Mouse (Mus musculus) liver, postnatal 0 days (tissue): ENCODE results near the gene 4930447C04Rik. TPM values are rescaled to one million over a fixed set of nuclear protein-coding genes. Genes with fewer than 3 reads are reported as not detected.

Experiments
- ATAC-seq: fragments of 200-750 bp; cut with Nextera tagmentation; 2 replicates; pipeline ENCODE4 v1.8.0; 2017; ENCODE audit warnings: mild to moderate bottlenecking, moderate library complexity
- DNase-seq: peaks from one replicate; pipeline ENCODE4 v3.0.0-alpha.2; 2016
- H3K27ac ChIP-seq: fragments of 300-500 bp; sonication (generic); 2 replicates; pipeline ENCODE4 v1.5.1; 2014; ENCODE audit warnings: antibody characterized with exemption, moderate library complexity, mild to moderate bottlenecking, low read depth
- H3K27me3 ChIP-seq: fragments of 300-500 bp; sonication (generic); 2 replicates; pipeline ENCODE4 v1.6.1; 2014; ENCODE audit warnings: low read length, control low read depth, mixed read lengths; ENCODE audit not compliant: insufficient read depth
- H3K36me3 ChIP-seq: fragments of 300-500 bp; sonication (generic); replicated peaks from 2 replicates; pipeline ENCODE4 v1.6.1; 2014; ENCODE audit warnings: mild to moderate bottlenecking, control low read depth, low read length, moderate library complexity, mixed read lengths; ENCODE audit not compliant: insufficient read depth
- H3K4me1 ChIP-seq: fragments of 300-500 bp; sonication (generic); 2 replicates; pipeline ENCODE4 v1.6.1; 2014; ENCODE audit warnings: antibody characterized with exemption, mild to moderate bottlenecking, control low read depth; ENCODE audit not compliant: insufficient read depth
- H3K4me2 ChIP-seq: fragments of 300-500 bp; sonication (generic); 2 replicates; pipeline ENCODE4 v1.6.1; 2014; ENCODE audit warnings: low read depth, mild to moderate bottlenecking, low read length, moderate library complexity, mixed read lengths
- H3K4me3 ChIP-seq: fragments of 300-500 bp; sonication (generic); 2 replicates; pipeline ENCODE4 v1.5.1; 2014; ENCODE audit warnings: low read depth, low read length
- H3K9ac ChIP-seq: fragments of 300-500 bp; sonication (generic); replicated peaks from 2 replicates; pipeline ENCODE4 v1.6.1; 2014; ENCODE audit warnings: mild to moderate bottlenecking, moderate library complexity
- H3K9me3 ChIP-seq: fragments of 300-500 bp; sonication (generic); 2 replicates; pipeline ENCODE4 v1.6.1; 2016; ENCODE audit warnings: mild to moderate bottlenecking, control low read depth, low read length, mixed read lengths
- CTCF ChIP-seq: sonication (generic); IDR thresholded peaks from 2 replicates; pipeline ENCODE4 v1.5.1; 2016; ENCODE audit warnings: antibody characterized with exemption, low read depth
- EP300 ChIP-seq: IDR thresholded peaks from 2 replicates; pipeline ENCODE4 v1.6.1; 2016; ENCODE audit warnings: antibody characterized with exemption, low read depth, mild to moderate bottlenecking
- WGBS: fragments of 180-500 bp; shearing (Covaris S2); extraction: QIAGEN DNeasy Blood & Tissue Kit; methylation state at CpG from one replicate; pipeline ENCODE4 v1.1.7; 2014; ENCODE audit not compliant: insufficient replicate concordance; 5-methylcytosine and 5-hydroxymethylcytosine counted together
- polyA plus RNA-seq: library from polyadenylated mRNA; unstranded; fragments of >200 nt; fragmentation: Nextera tagmentation; extraction: Ambion mirVana; gene quantifications from 2 replicates; pipeline ENCODE4 v1.2.1, GENCODE M21; 2015

Gene 4930447C04Rik
- polyA plus RNA-seq: 0.07 and 0.14 TPM in 2 replicates

DNA sequence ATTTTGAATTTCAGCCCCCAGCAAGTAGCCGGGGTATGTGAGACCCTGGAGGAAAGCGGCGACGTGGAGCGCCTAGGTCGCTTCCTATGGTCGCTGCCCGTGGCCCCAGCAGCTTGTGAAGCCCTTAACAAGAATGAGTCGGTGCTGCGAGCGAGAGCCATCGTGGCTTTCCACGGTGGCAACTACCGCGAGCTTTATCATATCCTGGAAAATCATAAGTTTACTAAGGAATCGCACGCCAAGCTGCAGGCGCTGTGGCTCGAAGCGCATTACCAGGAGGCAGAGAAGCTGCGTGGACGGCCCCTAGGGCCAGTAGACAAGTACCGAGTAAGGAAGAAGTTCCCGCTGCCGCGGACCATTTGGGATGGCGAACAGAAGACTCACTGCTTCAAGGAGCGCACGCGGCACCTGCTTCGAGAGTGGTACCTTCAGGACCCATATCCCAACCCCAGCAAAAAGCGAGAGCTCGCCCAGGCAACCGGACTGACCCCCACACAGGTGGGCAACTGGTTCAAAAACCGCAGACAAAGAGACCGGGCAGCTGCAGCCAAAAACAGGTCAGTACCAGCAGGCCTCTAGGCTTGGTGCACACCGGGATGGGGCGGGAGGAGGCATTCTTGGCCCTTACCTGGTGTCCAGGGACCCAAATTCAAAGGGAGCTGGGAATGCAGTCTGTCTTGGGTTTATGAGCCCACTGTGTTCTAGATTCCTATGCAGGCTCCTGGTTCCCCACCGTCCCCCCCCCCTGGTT is at the start of gene 4930447C04Rik:
Gene 4930447C04Rik, minus strand, starts transcription at position 704 of the 751 bp plus-strand sequence.
- Histone ChIP-seq H3K4me2 (no peak within 1 kb of the TSS), H3K9ac (no peak within 1 kb of the TSS), H3K27me3 (peaks cover 95% of the 10 kb centered on the region), H3K27ac (no peak within 1 kb of the TSS), H3K9me3 (no peaks in the 10 kb centered on the region), H3K4me3 (no peak within 1 kb of the TSS), H3K36me3 (no peaks in the 10 kb centered on the region), H3K4me1 (peaks cover 4% of the 10 kb centered on the region; the same call in 1 of the 2 replicates)
- ATAC-seq (no peak), DNase-seq (no peak)
- 2% methylated on average over 39 of the region's 39 CpGs for WGBS
- TF ChIP-seq EP300 (no peak), CTCF (no peak)

DNA sequence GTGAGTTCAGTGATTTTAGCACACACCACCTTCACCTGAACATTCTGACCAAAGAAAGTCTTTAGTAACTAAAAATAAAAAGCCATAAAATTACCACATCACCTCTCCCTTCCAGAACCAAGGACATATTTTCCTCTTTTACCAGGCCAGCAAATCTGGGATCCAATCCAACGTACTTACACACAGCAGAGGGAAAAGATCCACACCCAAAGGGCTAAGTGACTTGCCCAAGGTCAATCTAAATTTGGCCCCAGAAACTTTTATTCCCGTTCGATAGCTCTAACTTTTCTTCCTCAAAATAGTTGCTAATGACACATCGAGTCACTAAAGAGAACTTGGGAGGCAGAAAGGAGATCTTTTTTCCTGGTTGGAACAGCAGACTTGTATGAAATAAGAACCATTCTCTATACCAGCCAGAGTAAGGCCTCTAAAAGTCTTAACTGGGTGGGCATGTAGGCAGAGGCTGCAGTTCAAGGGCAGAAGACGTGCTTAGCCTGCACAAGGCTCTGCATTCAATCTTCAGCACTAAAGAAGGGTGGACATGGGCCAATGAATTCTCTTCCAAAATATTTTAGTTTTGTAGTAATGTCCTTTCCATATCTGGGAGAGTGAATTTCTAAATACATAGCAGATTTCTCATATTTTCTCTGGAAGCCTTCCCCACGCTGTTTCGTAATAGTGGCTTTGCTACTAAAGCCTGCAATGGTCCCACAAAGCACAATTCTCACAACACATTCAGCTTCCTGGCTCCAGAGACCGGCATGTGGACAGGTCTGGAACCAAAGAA is 42.7 kb upstream of the 4930447C04Rik start:
- Histone ChIP-seq H3K36me3 (no peaks in the 10 kb centered on the region), H3K4me1 (no peaks in the 10 kb centered on the region), H3K27ac (no peak overlapping the region), H3K9me3 (no peaks in the 10 kb centered on the region), H3K4me3 (no peak overlapping the region), H3K27me3 (no peaks in the 10 kb centered on the region), H3K4me2 (no peak overlapping the region), H3K9ac (no peak overlapping the region)
- TF ChIP-seq CTCF: no peak
- no peak for TF ChIP-seq EP300
- 70% methylated on average over 8 of the region's 8 CpGs for WGBS
- DNase-seq (no peak), ATAC-seq (no peak)

DNA sequence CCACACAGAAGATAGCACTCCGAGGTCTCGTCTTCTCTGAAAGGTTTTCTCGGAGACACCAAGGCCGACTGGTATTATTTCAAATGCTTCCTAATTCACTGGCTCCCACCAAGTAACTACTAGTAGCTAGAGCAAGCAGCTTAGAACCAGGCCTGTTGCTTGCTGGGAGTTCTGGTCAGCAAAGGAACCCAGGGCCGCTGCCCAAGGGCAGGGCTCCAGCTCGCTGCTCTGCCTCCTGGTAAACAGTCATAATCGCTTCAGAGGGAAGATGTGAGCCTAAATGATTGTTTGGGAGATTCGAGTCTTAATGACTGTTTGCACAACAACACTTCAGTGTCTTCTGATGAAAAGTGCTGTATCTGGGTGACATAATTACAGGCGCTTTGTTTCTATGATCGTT is 42.0 kb upstream of the 4930447C04Rik start:
- no peaks in the 10 kb centered on the region for H3K9me3 ChIP-seq
- DNase-seq (no peak), ATAC-seq (no peak)
- no peak overlapping the region for H3K4me2 ChIP-seq
- H3K4me1 ChIP-seq: no peaks in the 10 kb centered on the region
- no peak overlapping the region for H3K4me3 ChIP-seq
- H3K27me3 ChIP-seq: no peaks in the 10 kb centered on the region
- H3K9ac ChIP-seq: no peak overlapping the region
- no peaks in the 10 kb centered on the region for H3K36me3 ChIP-seq
- no peak overlapping the region for H3K27ac ChIP-seq
- WGBS: 75% methylated on average over 10 of the region's 10 CpGs
- TF ChIP-seq EP300: no peak
- TF ChIP-seq CTCF: no peak

DNA sequence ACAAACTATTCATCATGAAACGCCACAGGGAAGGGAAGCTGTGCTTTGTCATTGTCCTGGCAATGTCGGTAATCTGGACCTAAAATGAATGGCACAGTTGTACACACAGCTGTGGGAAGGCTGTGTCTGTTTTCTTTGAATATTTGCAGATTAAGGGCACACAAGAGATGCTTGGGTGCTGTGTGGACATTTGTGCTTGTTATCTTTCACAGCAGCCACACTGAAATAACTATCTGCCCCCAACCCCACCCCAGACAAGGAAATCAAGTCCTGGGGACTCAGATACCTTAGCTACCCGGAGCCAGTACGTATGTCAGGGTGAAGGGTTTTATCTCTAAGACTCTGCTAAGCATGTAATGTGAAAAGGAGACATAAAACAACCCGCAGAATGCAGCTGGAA is 38.7 kb upstream of the 4930447C04Rik start:
- Histone ChIP-seq H3K4me3 (no peak overlapping the region), H3K27me3 (no peaks in the 10 kb centered on the region), H3K4me2 (no peak overlapping the region), H3K4me1 (0 out of 2 replicates have a peak, but pooled peaks cover 3% of the 10 kb centered on the region), H3K9ac (no peak overlapping the region), H3K36me3 (no peaks in the 10 kb centered on the region), H3K9me3 (no peaks in the 10 kb centered on the region), H3K27ac (no peak overlapping the region)
- peak; percentile 44 for ATAC-seq
- WGBS: 48% methylated on average over 5 of the region's 5 CpGs
- no peak for DNase-seq
- TF ChIP-seq CTCF: no peak
- TF ChIP-seq EP300: no peak

DNA sequence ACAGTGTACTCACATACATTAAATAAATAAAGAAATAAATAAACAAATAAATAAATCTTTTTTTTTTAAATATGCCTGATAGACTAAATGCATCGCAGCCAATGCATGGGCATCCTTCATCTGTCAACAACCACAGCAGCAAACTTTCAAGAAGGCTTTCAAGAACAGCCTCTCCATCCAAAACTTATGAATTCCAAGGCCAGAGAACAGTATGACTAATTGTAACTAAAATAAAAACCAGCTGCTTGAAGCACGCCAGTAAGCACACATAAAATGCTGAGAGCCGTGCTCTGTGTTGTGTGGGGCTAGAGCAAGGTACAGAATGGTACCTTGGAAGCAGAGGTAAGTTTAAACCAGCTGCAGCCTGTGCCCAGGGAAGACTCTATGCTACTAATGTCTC is 37.3 kb upstream of the 4930447C04Rik start:
- Histone ChIP-seq H3K9me3 (no peaks in the 10 kb centered on the region), H3K9ac (no peak overlapping the region), H3K27me3 (no peaks in the 10 kb centered on the region), H3K27ac (no peak overlapping the region), H3K4me1 (0 out of 2 replicates have a peak, but pooled peaks cover 3% of the 10 kb centered on the region), H3K4me3 (no peak overlapping the region), H3K4me2 (no peak overlapping the region), H3K36me3 (no peaks in the 10 kb centered on the region)
- ATAC-seq: no peak
- DNase-seq: no peak
- TF ChIP-seq CTCF (no peak), EP300 (no peak)
- WGBS: 74% methylated on average over 3 of the region's 3 CpGs

DNA sequence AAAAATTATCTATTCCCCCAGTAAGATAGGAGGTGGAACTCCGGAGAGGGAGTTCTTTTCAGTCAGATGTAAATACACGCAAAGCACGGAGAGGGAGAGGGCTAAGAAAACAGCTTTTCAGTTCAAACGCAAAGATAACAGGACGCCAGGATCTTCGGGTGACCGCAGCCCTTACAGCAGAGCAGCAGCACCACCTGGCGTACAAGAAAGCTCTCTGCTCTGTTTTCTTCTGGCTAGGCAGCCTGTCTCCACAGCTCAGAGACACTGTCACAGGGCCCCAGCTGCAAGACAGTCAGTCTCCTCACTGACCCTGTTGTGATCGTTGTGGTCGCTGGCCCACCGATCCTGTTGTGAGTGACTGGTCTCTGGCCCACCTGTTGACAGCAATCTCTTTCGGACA is 36.1 kb upstream of the 4930447C04Rik start:
- H3K36me3 ChIP-seq: no peaks in the 10 kb centered on the region
- H3K9ac ChIP-seq: no peak overlapping the region
- H3K4me1 ChIP-seq: 0 out of 2 replicates have a peak, but pooled peaks cover 3% of the 10 kb centered on the region
- DNase-seq (peak; percentile 72), ATAC-seq (peak; percentile 48; the same call in 1 of the 2 replicates)
- peak; percentile 90 for TF ChIP-seq CTCF
- TF ChIP-seq EP300: no peak
- H3K9me3 ChIP-seq: no peaks in the 10 kb centered on the region
- 0 out of 2 replicates have a peak, but pooled peaks cover 3% of the 10 kb centered on the region for H3K27me3 ChIP-seq
- 2% methylated on average over 12 of the region's 12 CpGs for WGBS
- peak overlapping the region; percentile 19; the same call in 1 of the 2 replicates for H3K4me3 ChIP-seq
- H3K27ac ChIP-seq: no peak overlapping the region
- H3K4me2 ChIP-seq: peak overlapping the region; percentile 56
